Mouse (Mus musculus): ENCODE results near the gene Spg7. TPM values are rescaled to one million over a fixed set of nuclear protein-coding genes. Genes with fewer than 3 reads are reported as not detected.

The Spg7 gene
- polyA plus RNA-seq, 1 experiment from 2014 or later: 37.5 TPM

DNA sequence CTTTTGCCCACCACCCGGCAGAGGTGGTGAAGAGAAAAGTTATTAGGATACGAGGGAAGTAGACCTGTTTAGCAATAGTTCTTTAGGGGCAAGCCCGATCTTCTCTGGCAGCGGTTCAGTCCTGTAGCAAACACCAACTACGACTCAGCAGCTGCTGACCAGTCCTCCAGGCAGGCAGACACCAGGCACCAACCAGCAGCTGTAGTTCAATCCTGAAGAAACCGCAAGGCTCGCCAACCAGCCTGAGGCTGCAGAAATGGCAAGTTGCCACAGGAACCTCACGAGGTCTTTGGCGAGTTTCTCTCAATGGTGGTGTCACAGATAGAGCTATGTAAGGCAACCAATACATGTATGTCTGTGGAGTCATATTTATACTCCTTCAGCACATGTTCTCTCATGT, 50.1 kb downstream of the Spg7 start:
- H3K4me2 ChIP-seq (ENCODE audit: low read depth, low read length): no peak overlapping the region
- no peaks in the 10 kb centered on the region for H3K36me3 ChIP-seq (replicated peaks; ENCODE audit: control insufficient read depth, insufficient read depth, low read depth, low read length)
- DNase-seq (ENCODE audit: low spot score) (no peak), ATAC-seq (replicated peaks; ENCODE audit: insufficient number of reproducible peaks, low FRiP score, low TSS enrichment, low read depth) (no peak)
- H3K4me3 ChIP-seq (ENCODE audit: low read depth, low read length): no peak overlapping the region
- peaks cover 9% of the 10 kb centered on the region for H3K4me1 ChIP-seq (ENCODE audit: control insufficient read depth, insufficient read depth, low read length)
- 83% methylated on average over 9 of the region's 9 CpGs for WGBS
- H3K27ac ChIP-seq (replicated peaks; ENCODE audit: low read depth, low read length): no peak overlapping the region
- H3K9ac ChIP-seq (replicated peaks; ENCODE audit: low read length): no peak overlapping the region
- H3K9me3 ChIP-seq (replicated peaks; ENCODE audit: control insufficient read depth, low read length): no peaks in the 10 kb centered on the region
- peaks cover 20% of the 10 kb centered on the region for H3K27me3 ChIP-seq (ENCODE audit: control insufficient read depth, insufficient read depth, low read length)

DNA sequence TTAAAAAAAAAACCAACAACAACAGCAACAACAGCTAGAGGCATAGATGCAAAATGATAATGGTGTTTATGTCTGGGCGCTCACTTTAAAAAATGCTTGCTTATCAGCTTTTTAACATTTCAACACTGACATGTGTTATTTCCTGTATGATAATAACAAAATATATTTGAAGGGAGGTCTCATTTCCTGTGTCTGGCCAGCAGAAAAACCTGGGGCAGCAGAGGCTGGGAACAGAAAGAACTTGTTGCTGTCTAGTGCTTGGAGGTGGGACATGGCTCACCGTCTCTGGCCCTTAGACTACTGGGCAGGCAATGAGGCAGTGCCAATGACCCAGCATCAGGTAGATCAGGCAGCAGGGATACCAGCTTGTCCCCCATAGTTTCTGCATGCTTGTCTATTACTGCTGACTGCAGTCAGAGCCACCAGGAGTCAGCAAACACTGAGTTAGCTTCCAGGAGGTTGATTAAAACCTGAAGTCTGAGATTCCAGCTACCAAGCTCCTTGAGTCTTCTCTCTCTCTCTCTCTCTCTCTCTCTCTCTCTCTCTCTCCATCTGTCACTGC, 51.2 kb downstream of the Spg7 start:
- Histone ChIP-seq H3K9me3 (replicated peaks; ENCODE audit: control insufficient read depth, low read length) (no peaks in the 10 kb centered on the region), H3K4me3 (ENCODE audit: low read depth, low read length) (no peak overlapping the region)
- 66% methylated on average over 2 of the region's 2 CpGs for WGBS

DNA sequence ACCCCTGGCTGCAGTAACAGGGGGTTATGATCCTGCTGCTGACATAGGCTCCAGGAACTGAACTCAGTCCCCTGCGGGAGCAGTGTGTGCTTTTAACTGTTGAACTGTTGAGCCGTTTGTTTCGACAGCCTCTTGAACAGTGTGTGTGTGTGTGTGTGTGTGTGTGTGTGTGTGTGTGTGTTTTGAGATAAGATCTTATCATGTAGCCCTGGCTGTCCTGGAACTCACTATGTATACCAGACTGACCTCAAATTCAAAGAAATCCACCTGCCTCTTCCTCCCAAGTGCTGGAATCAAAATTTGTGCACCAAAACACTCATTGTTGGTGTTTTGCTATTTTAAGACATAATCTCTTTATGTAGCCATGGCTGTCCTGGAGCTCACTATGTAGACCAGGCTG, 51.9 kb downstream of the Spg7 start:
- Histone ChIP-seq H3K27ac (replicated peaks; ENCODE audit: low read depth, low read length) (no peak overlapping the region), H3K36me3 (replicated peaks; ENCODE audit: control insufficient read depth, insufficient read depth, low read depth, low read length) (no peaks in the 10 kb centered on the region), H3K4me3 (ENCODE audit: low read depth, low read length) (no peak overlapping the region), H3K27me3 (ENCODE audit: control insufficient read depth, insufficient read depth, low read length) (peaks cover 34% of the 10 kb centered on the region), H3K4me2 (ENCODE audit: low read depth, low read length) (no peak overlapping the region), H3K9ac (replicated peaks; ENCODE audit: low read length) (no peak overlapping the region), H3K4me1 (ENCODE audit: control insufficient read depth, insufficient read depth, low read length) (peaks cover 9% of the 10 kb centered on the region), H3K9me3 (replicated peaks; ENCODE audit: control insufficient read depth, low read length) (no peaks in the 10 kb centered on the region)
- 68% methylated on average over 3 of the region's 3 CpGs for WGBS
- ATAC-seq (replicated peaks; ENCODE audit: insufficient number of reproducible peaks, low FRiP score, low TSS enrichment, low read depth) (no peak), DNase-seq (ENCODE audit: low spot score) (no peak)

More for the DNA sequence above, 51.2 kb downstream of the Spg7 start:
- ATAC-seq (replicated peaks; ENCODE audit: insufficient number of reproducible peaks, low FRiP score, low TSS enrichment, low read depth) (no peak), DNase-seq (ENCODE audit: low spot score) (no peak)
- Histone ChIP-seq H3K27ac (replicated peaks; ENCODE audit: low read depth, low read length) (no peak overlapping the region), H3K9ac (replicated peaks; ENCODE audit: low read length) (no peak overlapping the region), H3K4me2 (ENCODE audit: low read depth, low read length) (no peak overlapping the region), H3K27me3 (ENCODE audit: control insufficient read depth, insufficient read depth, low read length) (peaks cover 31% of the 10 kb centered on the region), H3K36me3 (replicated peaks; ENCODE audit: control insufficient read depth, insufficient read depth, low read depth, low read length) (no peaks in the 10 kb centered on the region), H3K4me1 (ENCODE audit: control insufficient read depth, insufficient read depth, low read length) (peaks cover 9% of the 10 kb centered on the region)

DNA sequence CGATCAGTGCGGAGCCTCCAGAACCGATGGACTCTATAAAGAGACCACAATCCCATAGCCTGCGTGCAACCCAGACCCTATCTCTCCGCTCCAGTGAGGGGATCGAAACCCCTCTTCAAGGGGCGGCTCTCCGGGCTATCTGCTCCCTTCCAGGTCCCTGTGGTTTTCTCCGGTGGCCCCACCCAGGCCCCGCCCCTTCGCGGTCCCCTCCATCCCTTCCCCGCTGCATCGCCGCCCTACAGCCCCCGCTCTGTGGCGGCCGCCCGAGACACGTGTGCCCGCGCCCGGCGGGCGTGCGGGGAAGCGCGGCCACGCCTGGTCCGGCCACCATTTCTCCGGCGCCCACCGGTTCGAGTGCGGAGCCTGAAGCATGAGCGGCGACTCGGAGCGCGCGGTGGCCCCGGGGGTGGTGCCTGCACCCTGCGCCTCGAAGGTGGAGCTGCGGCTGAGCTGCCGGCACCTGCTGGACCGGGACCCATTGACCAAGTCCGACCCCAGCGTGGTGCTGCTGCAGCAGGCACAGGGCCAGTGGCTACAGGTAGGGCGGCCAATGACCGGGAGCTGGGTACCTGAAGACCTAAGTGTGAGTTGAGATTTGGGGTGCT, 54.5 kb downstream of the Spg7 start, which contains the start of gene Cpne7:
Gene Cpne7 (plus strand): TSS at position 248 of the 605 bp plus-strand sequence.
- peaks cover 35% of the 10 kb centered on the region for H3K27me3 ChIP-seq (ENCODE audit: control insufficient read depth, insufficient read depth, low read length)
- under 1% methylated on average over 51 of the region's 51 CpGs for WGBS
- no peaks in the 10 kb centered on the region for H3K9me3 ChIP-seq (replicated peaks; ENCODE audit: control insufficient read depth, low read length)
- DNase-seq (ENCODE audit: low spot score) (no peak), ATAC-seq (replicated peaks; ENCODE audit: insufficient number of reproducible peaks, low FRiP score, low TSS enrichment, low read depth) (0 out of 2 replicates have a peak, but pooled peaks have one; percentile 45)
- H3K27ac ChIP-seq (replicated peaks; ENCODE audit: low read depth, low read length): no peak within 1 kb of the TSS
- peak within 1 kb of the TSS; percentile 94 for H3K4me2 ChIP-seq (ENCODE audit: low read depth, low read length)
- H3K4me3 ChIP-seq (ENCODE audit: low read depth, low read length): peak within 1 kb of the TSS; percentile 50
- no peaks in the 10 kb centered on the region for H3K36me3 ChIP-seq (replicated peaks; ENCODE audit: control insufficient read depth, insufficient read depth, low read depth, low read length)
- H3K4me1 ChIP-seq (ENCODE audit: control insufficient read depth, insufficient read depth, low read length): peaks cover 9% of the 10 kb centered on the region
- H3K9ac ChIP-seq (replicated peaks; ENCODE audit: low read length): peak within 1 kb of the TSS; percentile 47

DNA sequence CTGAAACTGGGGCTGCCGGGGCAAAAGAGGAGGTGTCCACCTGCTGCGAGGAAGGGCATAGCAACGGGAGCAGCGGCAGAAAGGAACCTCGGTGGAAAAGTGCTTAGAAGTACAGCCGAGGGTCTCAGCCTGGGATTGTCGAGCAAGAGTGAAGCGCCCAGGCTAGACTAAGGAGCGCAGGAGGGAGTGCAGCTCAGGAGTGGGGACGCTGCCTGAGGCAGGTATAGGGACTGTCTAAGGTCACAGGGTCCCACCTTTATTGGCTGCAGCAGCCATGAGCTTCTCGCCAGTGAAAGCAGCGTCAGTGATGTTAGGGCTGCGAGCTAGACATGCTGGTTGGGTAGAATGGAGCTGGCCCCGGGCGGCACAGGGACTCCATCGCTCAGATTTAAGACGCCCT, 55.0 kb downstream of the Spg7 start:
- Histone ChIP-seq H3K27ac (replicated peaks; ENCODE audit: low read depth, low read length) (no peak overlapping the region), H3K9ac (replicated peaks; ENCODE audit: low read length) (peak overlapping the region; percentile 47), H3K4me1 (ENCODE audit: control insufficient read depth, insufficient read depth, low read length) (peaks cover 9% of the 10 kb centered on the region), H3K9me3 (replicated peaks; ENCODE audit: control insufficient read depth, low read length) (no peaks in the 10 kb centered on the region), H3K4me3 (ENCODE audit: low read depth, low read length) (peak overlapping the region; percentile 50), H3K36me3 (replicated peaks; ENCODE audit: control insufficient read depth, insufficient read depth, low read depth, low read length) (no peaks in the 10 kb centered on the region), H3K4me2 (ENCODE audit: low read depth, low read length) (peak overlapping the region; percentile 94), H3K27me3 (ENCODE audit: control insufficient read depth, insufficient read depth, low read length) (peaks cover 35% of the 10 kb centered on the region)
- DNase-seq (ENCODE audit: low spot score) (no peak), ATAC-seq (replicated peaks; ENCODE audit: insufficient number of reproducible peaks, low FRiP score, low TSS enrichment, low read depth) (no peak)
- 3% methylated on average over 17 of the region's 17 CpGs for WGBS

DNA sequence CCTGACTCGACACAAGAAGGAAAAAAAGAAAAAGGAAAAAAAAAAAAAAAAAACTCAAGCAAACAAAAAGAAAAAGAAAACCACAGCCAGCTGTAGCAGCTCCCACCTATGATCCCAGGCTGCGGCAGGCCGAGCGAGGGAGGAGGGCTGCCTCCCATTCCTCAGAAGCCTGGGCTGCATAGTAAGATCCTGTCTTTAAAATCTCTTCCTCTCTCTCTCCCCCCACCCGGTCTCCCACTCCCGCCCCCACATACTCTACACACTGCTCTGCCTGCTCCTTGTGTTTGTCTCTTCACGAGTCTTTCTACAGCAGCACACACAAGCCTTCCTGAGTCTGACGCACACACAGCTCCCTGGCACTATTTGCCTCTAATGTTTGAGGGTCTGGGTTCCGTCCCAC, 59.3 kb downstream of the Spg7 start:
- no peak overlapping the region for H3K27ac ChIP-seq (replicated peaks; ENCODE audit: low read depth, low read length)
- 70% methylated on average over 9 of the region's 9 CpGs for WGBS
- H3K4me1 ChIP-seq (ENCODE audit: control insufficient read depth, insufficient read depth, low read length): peaks cover 7% of the 10 kb centered on the region
- no peak overlapping the region for H3K9ac ChIP-seq (replicated peaks; ENCODE audit: low read length)
- DNase-seq (ENCODE audit: low spot score): no peak
- no peak for ATAC-seq (replicated peaks; ENCODE audit: insufficient number of reproducible peaks, low FRiP score, low TSS enrichment, low read depth)
- H3K9me3 ChIP-seq (replicated peaks; ENCODE audit: control insufficient read depth, low read length): no peaks in the 10 kb centered on the region
- H3K36me3 ChIP-seq (replicated peaks; ENCODE audit: control insufficient read depth, insufficient read depth, low read depth, low read length): no peaks in the 10 kb centered on the region
- H3K4me2 ChIP-seq (ENCODE audit: low read depth, low read length): no peak overlapping the region
- H3K27me3 ChIP-seq (ENCODE audit: control insufficient read depth, insufficient read depth, low read length): peaks cover 23% of the 10 kb centered on the region
- no peak overlapping the region for H3K4me3 ChIP-seq (ENCODE audit: low read depth, low read length)

DNA sequence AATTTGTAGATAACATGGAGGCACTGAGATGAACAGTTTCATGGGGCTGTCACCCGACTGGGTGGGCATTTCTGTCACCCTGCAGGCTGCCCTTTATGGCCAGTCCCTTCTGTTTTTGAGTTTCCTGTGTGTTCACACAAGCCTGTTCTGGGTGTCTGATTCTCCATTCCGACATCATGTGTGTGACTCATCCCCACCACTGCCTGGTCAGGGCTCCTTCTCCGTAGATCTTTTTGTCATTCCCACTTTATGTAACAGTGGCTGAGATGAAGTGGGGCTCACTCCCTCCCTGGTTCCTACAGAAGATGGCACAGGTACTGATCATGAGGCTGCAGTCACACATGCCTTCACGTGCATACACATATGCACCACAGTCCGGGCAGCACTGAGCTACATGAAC, 59.9 kb downstream of the Spg7 start:
- Histone ChIP-seq H3K4me2 (ENCODE audit: low read depth, low read length) (no peak overlapping the region), H3K27ac (replicated peaks; ENCODE audit: low read depth, low read length) (no peak overlapping the region), H3K36me3 (replicated peaks; ENCODE audit: control insufficient read depth, insufficient read depth, low read depth, low read length) (no peaks in the 10 kb centered on the region), H3K27me3 (ENCODE audit: control insufficient read depth, insufficient read depth, low read length) (peaks cover 17% of the 10 kb centered on the region), H3K9me3 (replicated peaks; ENCODE audit: control insufficient read depth, low read length) (no peaks in the 10 kb centered on the region), H3K4me3 (ENCODE audit: low read depth, low read length) (no peak overlapping the region), H3K4me1 (ENCODE audit: control insufficient read depth, insufficient read depth, low read length) (peaks cover 2% of the 10 kb centered on the region; the same call in 1 of the 2 replicates), H3K9ac (replicated peaks; ENCODE audit: low read length) (no peak overlapping the region)
- WGBS: 81% methylated on average over 5 of the region's 5 CpGs
- ATAC-seq (replicated peaks; ENCODE audit: insufficient number of reproducible peaks, low FRiP score, low TSS enrichment, low read depth) (no peak), DNase-seq (ENCODE audit: low spot score) (no peak)

DNA sequence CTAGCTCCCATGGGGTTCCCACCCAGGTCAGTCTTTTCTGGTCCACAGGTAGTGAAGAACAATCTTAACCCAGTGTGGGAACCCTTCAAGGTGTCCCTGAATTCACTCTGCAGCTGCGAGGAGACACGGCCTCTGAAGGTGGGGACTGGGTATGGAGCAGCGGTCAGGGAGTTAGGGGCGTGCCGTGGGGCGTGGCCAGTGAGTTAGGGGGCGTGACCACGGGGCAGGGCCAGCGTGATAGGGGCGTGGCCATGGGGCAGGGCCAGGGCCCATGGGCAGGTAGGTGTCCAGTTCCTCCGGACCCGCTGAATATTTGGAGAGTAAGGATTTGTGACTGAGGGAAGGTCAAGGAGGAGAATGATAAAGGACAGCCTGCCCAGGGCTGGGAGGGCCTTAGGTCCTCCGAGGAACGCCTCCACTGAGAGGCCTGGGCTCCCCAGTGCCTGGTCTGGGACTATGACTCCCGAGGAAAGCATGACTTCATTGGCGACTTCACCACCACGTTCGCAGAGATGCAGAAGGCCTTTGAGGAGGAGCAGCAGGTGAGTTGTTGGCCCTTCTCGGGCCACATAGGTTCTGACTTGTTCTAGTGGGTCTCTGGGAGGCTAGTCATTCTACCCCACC, 63.6 kb downstream of the Spg7 start:
- H3K9me3 ChIP-seq (replicated peaks; ENCODE audit: control insufficient read depth, low read length): no peaks in the 10 kb centered on the region
- ATAC-seq (replicated peaks; ENCODE audit: insufficient number of reproducible peaks, low FRiP score, low TSS enrichment, low read depth) (peak; percentile 30; the same call in 1 of the 2 replicates), DNase-seq (ENCODE audit: low spot score) (no peak)
- no peak overlapping the region for H3K27ac ChIP-seq (replicated peaks; ENCODE audit: low read depth, low read length)
- H3K9ac ChIP-seq (replicated peaks; ENCODE audit: low read length): no peak overlapping the region
- peak overlapping the region; percentile 7; the same call in 1 of the 2 replicates for H3K4me2 ChIP-seq (ENCODE audit: low read depth, low read length)
- no peak overlapping the region for H3K4me3 ChIP-seq (ENCODE audit: low read depth, low read length)
- H3K27me3 ChIP-seq (ENCODE audit: control insufficient read depth, insufficient read depth, low read length): no peaks in the 10 kb centered on the region
- no peaks in the 10 kb centered on the region for H3K4me1 ChIP-seq (ENCODE audit: control insufficient read depth, insufficient read depth, low read length)
- WGBS: 4% methylated on average over 19 of the region's 19 CpGs
- H3K36me3 ChIP-seq (replicated peaks; ENCODE audit: control insufficient read depth, insufficient read depth, low read depth, low read length): no peaks in the 10 kb centered on the region

All from embryonic facial prominence, embryonic 11.5 days (tissue).